Mouse (Mus musculus) neural tube, postnatal 0 days (tissue): ENCODE measurements around the gene Sdf2. TPM values are rescaled to one million over a fixed set of nuclear protein-coding genes. Genes with fewer than 3 reads are reported as not detected.

Experiments
- polyA plus RNA-seq: library from polyadenylated mRNA; unstranded; fragments of >200 nt; fragmentation: Nextera tagmentation; extraction: Ambion mirVana; gene quantifications from 2 replicates; pipeline ENCODE4 v1.2.1, GENCODE M21; 2015

Sdf2 gene
- polyA plus RNA-seq, result 123 TPM in 2 replicates

GRCm38 (mm10) chr11:78245627-78246317, at the start of gene Sdf2, which contains the start of gene Supt6:
Gene Sdf2 (plus strand): TSS chr11:78245746.
Gene Supt6 (minus strand): TSS chr11:78245987.

GRCm38 (mm10) chr11:78261380-78262352, 16.1 kb downstream of the Sdf2 start, which contains the start of gene 2610507B11Rik:
Gene 2610507B11Rik (plus strand): TSS chr11:78261752.

GRCm38 (mm10) chr11:78290654-78291053, 45.1 kb downstream of the Sdf2 start, which contains the start of gene BC030499:
Gene BC030499 (plus strand): TSS chr11:78290841.

GRCm38 (mm10) chr11:78301357-78302084, 56.0 kb downstream of the Sdf2 start, which contains the start of gene Spag5:
Gene Spag5 (plus strand): TSS chr11:78301529.

Other genes with a start within 250 kb of the Sdf2 start
- gene Dhrs13, start 213.5 kb upstream of the Sdf2 start, polyA plus RNA-seq, result 53.0 and 56.2 TPM in 2 replicates
- gene Flot2, start 207.8 kb upstream of the Sdf2 start, polyA plus RNA-seq, result 158 and 168 TPM in 2 replicates
- gene Eral1, start 165.4 kb upstream of the Sdf2 start, polyA plus RNA-seq, result 25.9 and 28.4 TPM in 2 replicates
- gene Fam222b, start 151.1 kb upstream of the Sdf2 start, polyA plus RNA-seq, result 18.1 and 24.6 TPM in 2 replicates
- 58.8 and 62.9 TPM in 2 replicates for gene Traf4, start 80.2 kb upstream of the Sdf2 start, polyA plus RNA-seq
- 7.4 and 8.0 TPM in 2 replicates for gene Nek8, start 69.1 kb upstream of the Sdf2 start, polyA plus RNA-seq
- gene Tlcd1, start 69.0 kb upstream of the Sdf2 start, polyA plus RNA-seq, result 48.5 and 53.4 TPM in 2 replicates
- gene Rpl23a, start 62.2 kb upstream of the Sdf2 start, polyA plus RNA-seq, result 812 and 926 TPM in 2 replicates
- gene Rab34, start 57.3 kb upstream of the Sdf2 start, polyA plus RNA-seq, result 74.3 and 78.3 TPM in 2 replicates
- 6.6 and 8.0 TPM in 2 replicates for gene Proca1, start 52.4 kb upstream of the Sdf2 start, polyA plus RNA-seq
- gene Supt6, start 241 bp downstream of the Sdf2 start, polyA plus RNA-seq, result 15.2 and 17.7 TPM in 2 replicates
- 90.2 and 105 TPM in 2 replicates for gene 2610507B11Rik, start 16.0 kb downstream of the Sdf2 start, polyA plus RNA-seq
- gene BC030499, start 45.1 kb downstream of the Sdf2 start, polyA plus RNA-seq, result 0.13 and 0.22 TPM in 2 replicates
- gene Spag5, start 55.8 kb downstream of the Sdf2 start, polyA plus RNA-seq, result 7.5 and 7.9 TPM in 2 replicates
- gene Aldoc, start 77.2 kb downstream of the Sdf2 start, polyA plus RNA-seq, result 1,117 and 1,134 TPM in 2 replicates
- gene Pigs, start 82.7 kb downstream of the Sdf2 start, polyA plus RNA-seq, result 90.8 and 112 TPM in 2 replicates
- 97.8 and 99.2 TPM in 2 replicates for gene Unc119, start 97.7 kb downstream of the Sdf2 start, polyA plus RNA-seq
- gene Foxn1, start 140.8 kb downstream of the Sdf2 start, polyA plus RNA-seq, result not detected in 2 replicates
- not detected in 2 replicates for gene Slc13a2, start 176.5 kb downstream of the Sdf2 start, polyA plus RNA-seq
- 20.6 and 23.2 TPM in 2 replicates for gene Slc46a1, start 220.0 kb downstream of the Sdf2 start, polyA plus RNA-seq